Mouse (Mus musculus): ENCODE measurements around the gene Rad9b.
A peak's percentile ranks its signal among the peaks of the same experiment; 100 is the strongest.

The Rad9b gene

GRCm38 (mm10) chr5:122353807-122354491 is at the start of gene Rad9b, which contains the start of gene Vps29:
Rad9b (minus strand) TSS chr5:122354233.
Vps29 (plus strand) TSS chr5:122354369.
- peak; percentile 100 for DNase-seq (ENCODE audit: low read depth, low spot score)

GRCm38 (mm10) chr5:122403362-122403761 is 49.3 kb upstream of the Rad9b start:
- no peak for DNase-seq (ENCODE audit: low read depth, low spot score)

DNA sequence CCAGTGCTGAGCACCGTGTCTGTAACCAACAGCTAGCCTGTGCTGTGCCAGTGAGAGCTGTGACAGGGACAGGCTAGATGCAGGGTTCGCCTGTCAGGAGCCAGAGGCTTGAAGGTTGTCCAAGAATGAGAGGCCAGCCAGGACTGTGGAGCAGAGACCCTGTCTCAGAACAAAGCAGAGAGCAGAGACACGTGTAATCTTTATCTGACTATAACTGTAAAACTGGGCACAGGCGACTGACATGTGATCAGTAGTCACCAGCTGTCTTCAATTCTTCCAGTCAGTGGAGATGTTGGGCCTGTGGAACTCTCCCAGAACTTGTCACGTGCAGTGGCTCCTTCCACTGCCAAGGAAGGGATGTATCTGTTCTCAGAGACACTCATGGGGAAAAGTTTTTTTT is 48.7 kb upstream of the Rad9b start:
- DNase-seq (ENCODE audit: low read depth, low spot score), result no peak

GRCm38 (mm10) chr5:122402160-122402559 is 48.1 kb upstream of the Rad9b start:
- DNase-seq (ENCODE audit: low read depth, low spot score), result no peak

- no peak for DNase-seq (ENCODE audit: low read depth, low spot score)
Measured at GRCm38 (mm10) chr5:122401303-122401640, 47.2 kb upstream of the Rad9b start.

DNA sequence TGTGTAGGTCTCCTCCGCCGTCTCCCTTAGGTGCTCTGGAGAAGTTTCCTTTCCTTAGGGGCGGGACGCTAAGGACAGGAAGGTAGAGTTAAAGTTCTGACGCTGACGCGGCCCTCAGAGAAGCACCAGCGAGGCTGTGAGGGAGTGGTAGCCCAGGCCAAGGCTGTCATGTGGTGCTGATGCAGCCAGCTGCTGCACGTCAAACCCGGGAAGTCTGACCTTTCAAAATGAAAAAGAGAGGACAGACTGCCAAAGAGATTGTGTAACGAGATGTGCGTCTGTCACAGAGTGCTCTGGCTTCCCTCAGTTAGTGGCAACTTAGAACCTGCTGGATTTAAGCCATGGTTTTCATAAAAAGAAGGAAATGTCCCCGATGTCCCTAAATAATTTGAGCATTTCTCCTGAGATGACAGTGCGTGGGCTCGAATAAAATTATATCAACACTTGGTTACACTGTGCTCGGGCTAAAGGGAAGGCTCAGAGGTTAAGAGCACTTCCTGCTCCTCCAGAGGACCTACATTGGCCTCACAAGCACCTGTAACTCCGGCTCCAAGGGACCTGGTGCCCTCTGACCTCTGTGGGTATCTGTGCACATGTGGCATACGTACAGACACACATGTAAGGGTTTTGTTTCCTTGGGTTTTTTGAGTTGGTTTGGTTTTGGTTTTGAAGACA is 46.7 kb upstream of the Rad9b start:
- no peak for DNase-seq (ENCODE audit: low read depth, low spot score)

- DNase-seq (ENCODE audit: low read depth, low spot score), result no peak
Measured at GRCm38 (mm10) chr5:122399871-122400270, 45.8 kb upstream of the Rad9b start.

DNA sequence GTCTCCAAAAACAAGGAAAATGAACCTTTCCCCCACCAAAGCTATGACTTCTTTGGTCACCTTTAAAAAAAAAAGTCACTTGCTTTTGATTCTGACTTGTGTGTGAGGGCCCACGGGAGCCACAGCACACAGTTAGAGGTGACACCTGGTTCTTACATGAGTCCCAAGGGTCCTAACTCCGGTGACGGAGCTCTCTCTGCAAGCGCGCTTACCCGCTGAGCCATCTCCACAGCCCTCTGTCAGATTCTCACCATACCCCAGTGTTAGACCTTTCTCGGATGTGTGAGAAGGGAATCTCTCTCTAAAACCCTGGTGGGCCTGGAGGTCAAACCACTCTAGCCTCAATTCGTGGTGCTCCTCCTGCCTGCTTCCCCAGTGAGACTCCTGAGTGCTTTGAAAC is 43.5 kb upstream of the Rad9b start:
- no peak for DNase-seq (ENCODE audit: low read depth, low spot score)

- DNase-seq (ENCODE audit: low read depth, low spot score), result no peak
Measured at GRCm38 (mm10) chr5:122396791-122397190, 42.8 kb upstream of the Rad9b start.

DNA sequence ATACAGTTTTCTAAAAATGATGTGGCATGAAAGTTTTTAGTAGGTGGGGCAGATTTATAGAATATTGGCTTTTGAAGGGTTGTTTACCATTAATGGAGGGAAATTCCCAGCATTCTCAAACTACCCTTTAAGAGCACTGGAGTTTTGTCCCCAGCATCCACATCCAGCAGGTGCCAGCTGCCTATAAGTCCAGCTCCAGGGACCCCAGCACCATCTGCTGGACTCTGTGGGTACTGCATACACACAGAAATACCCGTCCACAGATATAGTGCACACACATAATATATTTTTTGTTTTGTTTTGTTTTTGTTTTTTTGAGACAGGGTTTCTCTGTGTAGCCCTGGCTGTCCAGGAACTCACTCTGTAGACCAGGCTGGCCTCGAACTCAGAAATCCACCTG is 39.9 kb upstream of the Rad9b start:
- DNase-seq (ENCODE audit: low read depth, low spot score), result peak; percentile 58

GRCm38 (mm10) chr5:122392227-122393004 is 38.4 kb upstream of the Rad9b start:
- no peak for DNase-seq (ENCODE audit: low read depth, low spot score)

- peak; percentile 84 for DNase-seq (ENCODE audit: low read depth, low spot score)
Measured at GRCm38 (mm10) chr5:122391786-122392180, 37.8 kb upstream of the Rad9b start, which contains the start of gene Arpc3. Arpc3 (plus strand) TSS chr5:122391878.

GRCm38 (mm10) chr5:122391178-122391785 is 37.2 kb upstream of the Rad9b start:
- DNase-seq (ENCODE audit: low read depth, low spot score), result no peak

DNA sequence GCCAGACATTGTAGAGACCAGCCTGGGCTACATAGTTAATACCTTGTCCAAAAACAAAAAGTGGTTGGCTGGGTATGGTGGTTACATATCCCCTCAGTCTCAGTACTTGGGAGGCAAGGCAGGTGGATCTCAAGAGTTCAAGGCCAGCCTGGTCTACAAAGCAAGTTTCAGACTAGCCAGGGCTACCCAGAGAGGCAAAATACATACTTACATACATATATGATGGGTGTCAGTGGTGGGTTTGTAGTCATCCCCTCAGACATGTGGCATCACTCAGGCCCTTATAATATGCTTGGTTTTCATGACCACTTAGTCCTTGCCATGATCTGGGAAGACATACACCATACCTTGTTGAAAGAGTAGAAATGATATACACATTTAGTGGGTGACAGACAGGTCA is 36.6 kb upstream of the Rad9b start:
- no peak for DNase-seq (ENCODE audit: low read depth, low spot score)

DNA sequence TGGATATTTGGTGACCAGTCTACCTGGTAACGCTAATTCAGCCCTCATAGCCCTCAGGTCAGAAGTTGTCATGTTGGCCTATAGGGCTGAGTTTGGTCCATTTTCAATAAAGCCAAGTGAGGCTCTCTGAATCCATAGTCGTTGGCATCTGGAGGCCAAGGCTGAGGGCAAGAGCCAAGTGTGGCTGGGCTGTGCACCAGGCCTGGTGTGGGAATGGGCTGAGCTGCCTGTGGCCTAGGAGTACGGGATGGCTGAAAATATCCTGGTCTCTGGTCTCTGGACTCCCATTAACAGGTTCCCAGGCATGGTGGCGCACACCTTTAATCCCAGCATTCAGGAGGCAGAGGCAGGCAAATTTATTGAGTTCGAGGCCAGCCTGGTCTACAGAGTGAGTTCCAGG is 36.0 kb upstream of the Rad9b start:
- DNase-seq (ENCODE audit: low read depth, low spot score), result no peak

- peak; percentile 76 for DNase-seq (ENCODE audit: low read depth, low spot score)
Measured at GRCm38 (mm10) chr5:122379374-122380155, 25.5 kb upstream of the Rad9b start.

DNA sequence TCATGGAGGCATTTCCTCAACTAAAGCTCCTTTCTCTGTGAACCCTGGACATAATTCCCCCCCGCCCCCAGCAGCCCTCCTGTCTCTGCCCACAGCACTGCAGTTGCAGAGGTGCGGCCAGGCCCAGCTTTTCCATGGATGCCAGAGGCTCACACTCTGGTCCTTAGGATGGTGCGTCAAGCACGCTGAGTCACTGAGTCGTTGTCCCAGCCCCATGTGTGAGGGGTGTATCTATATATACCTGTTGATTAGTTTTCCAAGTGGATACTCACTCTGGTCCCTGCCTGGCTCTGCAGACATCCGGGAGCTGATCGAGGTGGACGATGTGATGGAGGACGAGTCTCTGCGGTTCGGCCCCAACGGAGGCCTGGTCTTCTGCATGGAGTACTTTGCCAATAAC is 24.1 kb upstream of the Rad9b start:
- no peak for DNase-seq (ENCODE audit: low read depth, low spot score)

DNA sequence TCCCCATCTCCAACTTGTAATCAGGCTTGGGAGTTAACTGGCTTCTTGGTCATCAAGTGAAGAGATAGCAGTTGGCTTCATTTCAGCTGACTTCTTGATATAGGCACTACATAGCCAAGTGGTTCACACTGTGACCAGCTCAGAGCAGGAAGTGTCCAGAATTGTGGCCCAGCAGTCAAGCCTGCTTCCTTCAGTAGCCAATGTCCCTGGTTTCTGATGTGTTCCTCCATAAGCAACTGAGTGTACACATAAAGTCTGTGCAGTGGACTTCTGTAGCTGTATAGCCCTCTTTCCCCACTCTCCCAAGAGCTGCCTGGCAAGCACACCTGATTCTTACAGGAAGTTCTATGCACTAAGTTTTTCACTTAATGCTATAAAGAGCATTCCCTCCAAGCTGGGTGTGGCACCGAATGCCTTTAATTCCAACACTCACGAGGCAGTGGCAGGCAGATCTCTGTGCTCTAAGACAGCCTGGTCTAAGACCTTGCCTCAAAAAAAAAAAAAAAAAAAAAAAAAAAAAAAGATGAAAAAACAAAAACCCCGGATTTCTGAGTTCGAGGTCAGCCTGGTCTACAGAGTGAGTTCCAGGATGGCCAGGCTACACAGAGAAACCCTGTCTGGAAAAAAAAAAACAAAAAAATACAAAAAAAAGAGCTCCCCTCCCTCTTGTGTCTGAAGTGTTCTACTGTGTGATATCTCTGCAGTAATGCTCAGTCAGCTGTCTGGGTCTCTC is 23.2 kb upstream of the Rad9b start:
- no peak for DNase-seq (ENCODE audit: low read depth, low spot score)

DNA sequence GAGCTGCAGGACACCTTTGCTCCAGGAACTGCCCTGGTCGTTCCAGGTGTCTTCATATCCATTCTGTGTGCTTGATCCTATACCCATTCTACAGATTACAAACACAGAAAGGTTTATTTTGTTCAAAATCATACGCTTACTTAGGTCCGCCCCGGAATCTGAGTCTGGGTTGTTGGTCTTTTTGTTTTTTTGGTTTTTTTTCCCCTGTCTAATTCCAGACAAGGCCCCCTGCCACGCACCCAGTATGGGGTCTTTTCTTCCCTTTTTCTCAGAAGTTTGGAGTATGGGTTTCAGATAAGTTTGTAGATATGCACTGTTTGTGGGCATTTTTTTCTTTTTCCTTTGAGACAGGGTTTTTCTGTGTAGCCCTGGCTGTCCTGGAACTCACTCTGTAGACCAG is 18.8 kb upstream of the Rad9b start:
- DNase-seq (ENCODE audit: low read depth, low spot score), result no peak

DNA sequence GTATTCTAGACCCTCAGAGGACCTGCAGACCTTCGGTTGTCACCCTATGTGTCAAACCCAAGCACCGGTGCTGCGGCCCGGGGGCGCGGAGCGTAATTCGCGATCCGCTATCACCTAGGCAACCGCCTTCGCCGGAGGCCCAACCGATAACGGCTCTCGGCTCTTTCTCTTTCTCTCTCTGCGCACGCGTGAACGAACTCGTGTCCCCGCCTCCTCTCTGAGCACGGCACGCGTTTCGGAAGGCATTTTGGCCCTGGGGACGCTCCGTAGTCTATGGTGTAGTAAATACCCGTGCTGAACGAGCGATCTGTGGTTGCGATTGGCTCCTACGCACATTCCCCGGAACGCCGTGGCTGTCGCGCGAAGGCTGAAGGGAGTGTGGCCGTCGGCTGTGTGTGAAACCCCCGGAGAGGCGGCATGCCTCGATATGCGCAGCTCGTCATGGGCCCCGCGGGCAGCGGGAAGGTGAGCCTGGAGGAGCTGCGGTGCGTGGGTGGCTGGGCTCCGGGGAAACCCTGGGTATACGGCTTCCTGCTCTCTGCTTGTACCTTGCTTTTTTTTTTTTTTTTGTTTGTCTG is 18.2 kb upstream of the Rad9b start, which contains the start of gene Fam216a:
Gene Fam216a, minus strand, starts transcription at position 173 of the 578 bp plus-strand sequence.
- peak; percentile 100 for DNase-seq (ENCODE audit: low read depth, low spot score)

Measured in retina, postnatal 7 days (tissue).